ENCODE assay signal across 8 mouse cellular contexts in the genomic region with DNA sequence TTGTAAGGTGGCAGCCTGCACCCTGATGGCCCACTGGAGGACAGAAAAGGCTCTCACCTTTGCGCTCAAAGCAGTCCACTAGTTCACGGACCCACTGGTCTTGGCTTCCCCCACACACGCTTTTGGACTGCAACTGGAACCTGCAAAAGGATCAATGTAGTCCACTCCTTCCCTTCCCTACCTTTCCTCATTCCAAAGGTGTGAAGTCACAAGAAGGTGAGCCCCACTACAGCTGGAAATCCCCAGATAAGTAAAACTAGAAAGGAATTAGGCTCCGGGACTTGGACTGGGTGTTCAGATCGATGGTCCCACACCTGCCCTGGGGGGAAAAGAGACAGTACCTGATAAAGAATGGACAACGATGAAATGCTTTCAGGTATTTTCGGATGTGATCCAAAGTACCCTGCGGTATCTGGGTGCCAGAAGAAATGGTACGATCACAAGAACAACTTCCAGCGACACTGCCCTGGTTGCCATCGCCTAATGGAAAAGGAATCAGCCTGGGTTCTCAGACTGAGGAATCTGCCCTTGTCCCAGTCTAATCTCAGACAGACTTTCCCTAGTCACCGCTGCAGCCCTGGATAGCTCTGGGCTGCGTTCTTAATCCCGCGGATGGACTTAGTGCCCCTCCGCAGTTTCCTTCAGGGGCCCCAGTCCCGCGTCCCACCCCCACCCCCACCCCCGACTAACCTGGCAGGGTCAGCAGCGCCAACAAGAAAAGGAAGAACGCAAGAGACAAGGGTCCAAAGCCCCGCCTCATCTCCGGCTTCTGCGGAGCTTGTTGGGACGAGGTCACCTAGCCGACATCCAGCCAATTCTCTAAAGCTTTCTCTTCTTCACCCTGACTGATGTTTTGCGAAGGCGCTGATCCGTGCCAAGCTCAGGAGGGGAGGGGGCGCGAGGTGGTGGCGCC. TPM values are rescaled to one million over a fixed set of nuclear protein-coding genes. Genes with fewer than 3 reads are reported as not detected.
DNase-seq lines count a peak whose midpoint lies in the region; ATAC-seq and TF ChIP-seq lines count a peak whose summit lies in the region.

Gene Zmynd15 (plus strand): TSS at position 746 of the 913 bp plus-strand sequence.

- TF ChIP-seq EP300 in ES-Bruce4 (IDR thresholded peaks at IDR 0.05; ENCODE audit: insufficient read depth, low read depth, low read length) = no peak

- no peak for DNase-seq in cerebellum, adult 2 months
- no peak for DNase-seq in left cerebral cortex, postnatal 14 days (ENCODE audit: low spot score in 2 of 2)
- DNase-seq in layer of hippocampus, postnatal 10 days (ENCODE audit: low spot score in 2 of 2) = no peak

- no peaks in the 10 kb centered on the region for H3K27me3 ChIP-seq in cerebellum, adult 2 months (ENCODE audit: control insufficient read depth, insufficient read depth, low read length)
- no peaks in the 10 kb centered on the region for H3K27me3 ChIP-seq in ES-Bruce4 (ENCODE audit: control insufficient read depth, insufficient read depth, low read length, poor library complexity, severe bottlenecking)
- peaks cover 47% of the 10 kb centered on the region for H3K27me3 ChIP-seq in hindbrain, embryonic 12.5 days

- intact Hi-C loops in left cerebral cortex, postnatal 14 days (cut with DNase I) = no loop called here

- H3K4me3 ChIP-seq in cerebellum, adult 2 months (replicated peaks; ENCODE audit: insufficient read depth, low read depth, low read length) = peak within 1 kb of the TSS; percentile 60
- H3K4me3 ChIP-seq in ES-Bruce4 (ENCODE audit: low read depth, low read length) = peak within 1 kb of the TSS; percentile 66
- H3K4me3 ChIP-seq in hindbrain, embryonic 12.5 days = peak within 1 kb of the TSS; percentile 40
- peak within 1 kb of the TSS; percentile 57 for H3K4me3 ChIP-seq in macrophage (ENCODE audit: inconsistent target)

- H3K9ac ChIP-seq in ES-Bruce4 (ENCODE audit: low read depth, poor library complexity, severe bottlenecking) = peak within 1 kb of the TSS; percentile 62
- peak within 1 kb of the TSS; percentile 63 for H3K9ac ChIP-seq in hindbrain, embryonic 12.5 days

- 18% methylated on average over 32 of the region's 32 CpGs for WGBS in cerebellum, adult 2 months
- WGBS in hindbrain, embryonic 12.5 days = 21% methylated on average over 32 of the region's 32 CpGs
- 24% methylated on average over 32 of the region's 32 CpGs for WGBS in macrophage (ENCODE audit: missing documents)

- ATAC-seq in cerebellum, adult (ENCODE audit: insufficient number of reproducible peaks, low FRiP score, low TSS enrichment) = no peak
- ATAC-seq in hindbrain, embryonic 12.5 days (ENCODE audit: low FRiP score) = no peak
- ATAC-seq in CD4-positive, CD25-positive, alpha-beta regulatory T cell, adult 4 months = no peak

- H3K79me2 ChIP-seq in macrophage (ENCODE audit: inconsistent target) = peaks cover 43% of the 10 kb centered on the region; the same call in 1 of the 2 replicates

- H3K4me2 ChIP-seq in hindbrain, embryonic 12.5 days (replicated peaks) = peak within 1 kb of the TSS; percentile 75

- peaks cover 3% of the 10 kb centered on the region; the same call in 1 of the 2 replicates for H3K4me1 ChIP-seq in cerebellum, adult 2 months (ENCODE audit: control insufficient read depth, insufficient read depth, low read length)
- H3K4me1 ChIP-seq in ES-Bruce4 (ENCODE audit: control insufficient read depth, insufficient read depth, low read length) = peaks cover 2% of the 10 kb centered on the region
- H3K4me1 ChIP-seq in hindbrain, embryonic 12.5 days = peaks cover 9% of the 10 kb centered on the region; the same call in 1 of the 2 replicates

- no peak for TF ChIP-seq CTCF in cerebellum, adult 2 months (IDR thresholded peaks at IDR 0.05; ENCODE audit: borderline replicate concordance, insufficient read depth, low read depth, low read length)
- TF ChIP-seq CTCF in ES-Bruce4 (IDR thresholded peaks at IDR 0.05; ENCODE audit: low read depth, low read length) = no peak

- no peaks in the 10 kb centered on the region for H3K9me3 ChIP-seq in ES-Bruce4 (replicated peaks; ENCODE audit: control insufficient read depth, insufficient read depth, low read length, poor library complexity, severe bottlenecking)
- no peaks in the 10 kb centered on the region for H3K9me3 ChIP-seq in hindbrain, embryonic 12.5 days (replicated peaks)

- H3K36me3 ChIP-seq in ES-Bruce4 (ENCODE audit: control insufficient read depth, insufficient read depth, low read length, poor library complexity, severe bottlenecking) (peaks cover 2% of the 10 kb centered on the region), macrophage (ENCODE audit: inconsistent target) (peaks cover 27% of the 10 kb centered on the region; the same call in 1 of the 2 replicates)
- no peaks in the 10 kb centered on the region for H3K36me3 ChIP-seq in hindbrain, embryonic 12.5 days

- H3K27ac ChIP-seq in cerebellum, adult 2 months (ENCODE audit: insufficient read depth, low read length) = no peak within 1 kb of the TSS
- H3K27ac ChIP-seq in ES-Bruce4 (ENCODE audit: insufficient read depth, low read length) (no peak within 1 kb of the TSS), macrophage (0 out of 2 replicates have a peak within 1 kb of the TSS, but pooled peaks have one; percentile 15)
- H3K27ac ChIP-seq in hindbrain, embryonic 12.5 days = no peak within 1 kb of the TSS

- TF ChIP-seq POLR2A in cerebellum, adult 2 months (IDR thresholded peaks at IDR 0.05; ENCODE audit: borderline replicate concordance, insufficient read depth, low read length) = no peak
- no peak for TF ChIP-seq POLR2A in ES-Bruce4 (IDR thresholded peaks at IDR 0.05; ENCODE audit: insufficient read depth, low read length)

RNA-seq across cellular contexts. Expression of gene Zmynd15, which starts in this region (rescaled TPM):
- 0.21 and 0.25 TPM in 2 replicates for polyA plus RNA-seq in cerebellum, adult 2 months (2012; rRNA removed)
- polyA plus RNA-seq in ES-Bruce4 (2011; ENCODE audit: insufficient read depth, insufficient read length, low read depth, missing spikeins) (0.78 and 1.3 TPM in 2 replicates), macrophage (2018) (2.4 to 5.2 TPM (median 4.4 TPM) in 3 replicates)
- 0.60 and 1.1 TPM in 2 replicates for polyA plus RNA-seq in hindbrain, embryonic 12.5 days (2016; fragmentation: Nextera tagmentation; extraction: Ambion mirVana)
- total RNA-seq in macrophage (2018; cell fraction: chromatin; rRNA removed) = 10 to 100 TPM; 15.3 to 70.9 (median 30.3) TPM
- 1 to 10 TPM; 2.5 to 9.7 (median 5.3) TPM for total RNA-seq in macrophage (2018; cell fraction: cytosol; rRNA removed)
- total RNA-seq in macrophage (2018; cell fraction: nucleus; rRNA removed) = 10 to 100 TPM in 25 of 26 experiments, 1 to 10 TPM in 1; 9.8 to 55.7 (median 28.5) TPM
- total RNA-seq in left cerebral cortex, postnatal 14 days (2021) = under 1 TPM; 0.46 to 0.55 TPM
- total RNA-seq in layer of hippocampus, postnatal 10 days (2021) = 1 to 10 TPM in 1 of 2 experiments, under 1 TPM in 1; 0.96 to 1.1 TPM
- not detected for polyA plus RNA-seq in CD4-positive, CD25-positive, alpha-beta regulatory T cell, adult 4 months (2017; shearing (Covaris generic))
